Mouse (Mus musculus) heart, embryonic 12.5 days (tissue): Measurements from ENCODE around the gene Hecw2. TPM values are rescaled to one million over a fixed set of nuclear protein-coding genes. Genes with fewer than 3 reads are reported as not detected.
A peak's percentile ranks its signal among the peaks of the same experiment; 100 is the strongest.

Experiments
- ATAC-seq: fragments of 200-750 bp; cut with Nextera tagmentation; 2 replicates; pipeline ENCODE4 v1.8.0; 2017; ENCODE audit warnings: moderate TSS enrichment, moderate library complexity; ENCODE audit not compliant: insufficient number of reproducible peaks, low FRiP score
- H3K27ac ChIP-seq: fragments of 300-500 bp; sonication (generic); 2 replicates; pipeline ENCODE4 v1.5.1; 2016; ENCODE audit warnings: mild to moderate bottlenecking, moderate library complexity; ENCODE audit not compliant: poor library complexity, severe bottlenecking
- H3K27me3 ChIP-seq: fragments of 300-500 bp; sonication (generic); replicated peaks from 2 replicates; pipeline ENCODE4 v1.6.1; 2016; ENCODE audit warnings: mild to moderate bottlenecking, moderate library complexity
- H3K36me3 ChIP-seq: fragments of 300-500 bp; sonication (generic); 2 replicates; pipeline ENCODE4 v1.6.1; 2016; ENCODE audit warnings: mild to moderate bottlenecking, moderate library complexity
- H3K4me1 ChIP-seq: fragments of 300-500 bp; sonication (generic); replicated peaks from 2 replicates; pipeline ENCODE4 v1.6.1; 2016; ENCODE audit warnings: mild to moderate bottlenecking
- H3K4me2 ChIP-seq: fragments of 300-500 bp; sonication (generic); 2 replicates; pipeline ENCODE4 v1.6.1; 2016; ENCODE audit warnings: mild to moderate bottlenecking, moderate library complexity
- H3K4me3 ChIP-seq: fragments of 300-500 bp; sonication (generic); 2 replicates; pipeline ENCODE4 v1.5.1; 2016; ENCODE audit warnings: mild to moderate bottlenecking
- H3K9ac ChIP-seq: fragments of 300-500 bp; sonication (generic); 2 replicates; pipeline ENCODE4 v1.6.1; 2016; ENCODE audit warnings: mild to moderate bottlenecking, moderate library complexity
- H3K9me3 ChIP-seq: fragments of 300-500 bp; sonication (generic); replicated peaks from 2 replicates; pipeline ENCODE4 v1.6.1; 2016; ENCODE audit warnings: mild to moderate bottlenecking, moderate library complexity
- WGBS: fragments of 180-500 bp; shearing (Covaris S2); methylation state at CpG from one replicate; pipeline ENCODE4 v1.1.7; 2016; 5-methylcytosine and 5-hydroxymethylcytosine counted together
- polyA plus RNA-seq: library from polyadenylated mRNA; unstranded; fragments of >200 nt; fragmentation: Nextera tagmentation; extraction: Ambion mirVana; gene quantifications from 2 replicates; pipeline ENCODE4 v1.2.1, GENCODE M21; 2016

Hecw2 gene
- polyA plus RNA-seq, 1 experiment from 2014 or later, result 8.2 TPM

- H3K27ac ChIP-seq, result no peak overlapping the region
- no peak overlapping the region for H3K4me2 ChIP-seq
- 83% methylated on average over 8 of the region's 8 CpGs for WGBS
- no peaks in the 10 kb centered on the region for H3K36me3 ChIP-seq
- no peaks in the 10 kb centered on the region for H3K9me3 ChIP-seq
- no peak for ATAC-seq
- H3K4me3 ChIP-seq, result no peak overlapping the region
- H3K9ac ChIP-seq, result no peak overlapping the region
- peaks cover 22% of the 10 kb centered on the region for H3K4me1 ChIP-seq
- no peaks in the 10 kb centered on the region for H3K27me3 ChIP-seq
Observed at GRCm38 (mm10) chr1:54110920-54111605, 83.9 kb downstream of the Hecw2 start.

GRCm38 (mm10) chr1:54109255-54109654 lies 85.7 kb downstream of the Hecw2 start:
- ATAC-seq, result no peak
- WGBS, result 55% methylated on average over 5 of the region's 5 CpGs
- Histone ChIP-seq H3K27ac (no peak overlapping the region), H3K4me1 (peaks cover 22% of the 10 kb centered on the region), H3K4me2 (no peak overlapping the region), H3K36me3 (no peaks in the 10 kb centered on the region), H3K9me3 (no peaks in the 10 kb centered on the region), H3K27me3 (no peaks in the 10 kb centered on the region), H3K9ac (no peak overlapping the region), H3K4me3 (no peak overlapping the region)

DNA sequence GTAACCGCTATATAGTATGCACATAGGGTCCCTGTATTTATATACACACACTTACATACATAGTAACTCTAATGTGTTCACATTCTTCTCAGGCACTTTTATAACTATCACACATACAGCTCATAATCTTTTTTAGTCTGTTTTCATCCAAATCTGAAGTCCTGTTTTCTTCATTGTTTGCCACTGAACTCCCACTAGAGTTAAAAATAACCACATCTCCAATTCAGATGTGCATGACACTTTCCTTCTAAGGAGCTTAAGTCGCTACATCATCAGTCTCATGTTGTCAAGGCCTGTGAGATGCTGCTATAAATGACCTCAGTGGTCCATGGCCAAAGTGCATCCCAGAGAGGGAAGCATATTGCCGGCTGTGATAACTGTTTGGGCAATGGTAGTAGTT lies 88.2 kb downstream of the Hecw2 start:
- no peaks in the 10 kb centered on the region for H3K27me3 ChIP-seq
- H3K27ac ChIP-seq, result no peak overlapping the region
- H3K9me3 ChIP-seq, result no peaks in the 10 kb centered on the region
- H3K4me1 ChIP-seq, result peaks cover 12% of the 10 kb centered on the region
- H3K4me3 ChIP-seq, result no peak overlapping the region
- ATAC-seq, result no peak
- H3K4me2 ChIP-seq, result no peak overlapping the region
- WGBS, result 62% methylated on average over 3 of the region's 3 CpGs
- no peaks in the 10 kb centered on the region for H3K36me3 ChIP-seq
- no peak overlapping the region for H3K9ac ChIP-seq

- H3K9me3 ChIP-seq, result no peaks in the 10 kb centered on the region
- no peak overlapping the region for H3K4me3 ChIP-seq
- no peak for ATAC-seq
- no peak overlapping the region for H3K27ac ChIP-seq
- H3K4me1 ChIP-seq, result peaks cover 5% of the 10 kb centered on the region; the same call in 1 of the 2 replicates
- H3K27me3 ChIP-seq, result no peaks in the 10 kb centered on the region
- WGBS, result 78% methylated on average over 3 of the region's 3 CpGs
- no peak overlapping the region for H3K4me2 ChIP-seq
- H3K36me3 ChIP-seq, result no peaks in the 10 kb centered on the region
- no peak overlapping the region for H3K9ac ChIP-seq
Observed at GRCm38 (mm10) chr1:54079708-54080107, 115.3 kb downstream of the Hecw2 start.

DNA sequence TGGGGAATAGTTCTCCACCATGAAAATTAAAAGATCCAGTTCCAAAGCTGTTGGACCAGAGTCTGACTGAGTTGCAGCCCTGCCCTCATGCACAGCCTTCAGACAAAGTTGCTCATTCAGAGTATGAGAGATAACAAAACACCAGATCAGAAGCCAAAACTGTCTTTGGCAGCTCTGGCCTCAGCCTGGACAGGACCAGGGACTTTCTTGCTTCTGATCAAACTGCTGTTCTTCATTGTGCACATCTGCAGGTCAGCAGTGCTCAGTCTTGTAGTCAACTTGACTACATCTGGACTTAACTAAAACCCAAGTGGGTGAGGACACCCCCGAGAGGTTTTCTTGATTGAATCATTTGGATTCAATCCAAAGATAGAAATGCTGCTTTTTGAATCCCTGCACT lies 120.5 kb downstream of the Hecw2 start:
- Histone ChIP-seq H3K4me1 (peaks cover 16% of the 10 kb centered on the region), H3K27ac (no peak overlapping the region), H3K9ac (no peak overlapping the region), H3K27me3 (no peaks in the 10 kb centered on the region), H3K4me3 (no peak overlapping the region), H3K36me3 (no peaks in the 10 kb centered on the region), H3K9me3 (no peaks in the 10 kb centered on the region), H3K4me2 (no peak overlapping the region)
- ATAC-seq, result no peak
- WGBS, result 40% methylated on average over 1 of the region's 1 CpGs

GRCm38 (mm10) chr1:54070121-54070520 lies 124.8 kb downstream of the Hecw2 start:
- H3K36me3 ChIP-seq, result no peaks in the 10 kb centered on the region

GRCm38 (mm10) chr1:54068248-54068647 lies 126.7 kb downstream of the Hecw2 start:
- Histone ChIP-seq H3K4me2 (no peak overlapping the region), H3K27ac (peak overlapping the region; percentile 44; the same call in 1 of the 2 replicates), H3K27me3 (no peaks in the 10 kb centered on the region), H3K4me3 (no peak overlapping the region), H3K9me3 (no peaks in the 10 kb centered on the region), H3K4me1 (peaks cover 17% of the 10 kb centered on the region), H3K36me3 (no peaks in the 10 kb centered on the region), H3K9ac (no peak overlapping the region)
- 75% methylated on average over 1 of the region's 1 CpGs for WGBS
- no peak for ATAC-seq

More at GRCm38 (mm10) chr1:54070121-54070520, 124.8 kb downstream of the Hecw2 start:
- no peak overlapping the region for H3K9ac ChIP-seq
- H3K27me3 ChIP-seq, result no peaks in the 10 kb centered on the region
- 82% methylated on average over 2 of the region's 2 CpGs for WGBS
- H3K4me2 ChIP-seq, result no peak overlapping the region
- no peak overlapping the region for H3K27ac ChIP-seq
- H3K4me1 ChIP-seq, result peaks cover 20% of the 10 kb centered on the region
- H3K4me3 ChIP-seq, result no peak overlapping the region
- ATAC-seq, result no peak
- H3K9me3 ChIP-seq, result no peaks in the 10 kb centered on the region

DNA sequence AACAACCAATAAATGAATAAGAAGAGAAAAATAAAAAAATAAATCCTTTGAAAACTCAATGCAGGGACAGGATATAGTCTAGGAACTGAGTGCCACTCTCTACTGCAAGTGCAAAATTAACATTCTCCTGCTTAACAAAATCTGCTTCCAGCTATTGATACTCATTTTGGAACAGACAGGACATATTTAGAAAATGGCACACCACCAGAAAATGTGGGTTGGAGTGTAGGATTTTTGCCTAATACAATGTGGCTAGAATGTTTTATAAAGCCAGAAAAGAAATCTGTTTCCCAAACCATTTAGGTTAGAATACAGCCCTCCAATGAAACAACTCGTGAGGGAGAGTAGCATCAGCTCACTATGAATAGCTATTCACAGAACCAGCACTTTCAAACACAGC lies 129.5 kb downstream of the Hecw2 start:
- Histone ChIP-seq H3K4me3 (no peak overlapping the region), H3K4me2 (no peak overlapping the region), H3K9me3 (no peaks in the 10 kb centered on the region), H3K27ac (no peak overlapping the region), H3K9ac (no peak overlapping the region), H3K27me3 (no peaks in the 10 kb centered on the region), H3K4me1 (peaks cover 17% of the 10 kb centered on the region), H3K36me3 (no peaks in the 10 kb centered on the region)
- ATAC-seq, result no peak
- 77% methylated on average over 1 of the region's 1 CpGs for WGBS

GRCm38 (mm10) chr1:54061078-54061477 lies 133.9 kb downstream of the Hecw2 start:
- H3K36me3 ChIP-seq, result no peaks in the 10 kb centered on the region
- no peaks in the 10 kb centered on the region for H3K9me3 ChIP-seq
- 88% methylated on average over 2 of the region's 2 CpGs for WGBS
- no peak overlapping the region for H3K9ac ChIP-seq
- no peak overlapping the region for H3K27ac ChIP-seq
- ATAC-seq, result no peak
- H3K4me3 ChIP-seq, result no peak overlapping the region
- H3K4me1 ChIP-seq, result no peaks in the 10 kb centered on the region
- no peaks in the 10 kb centered on the region for H3K27me3 ChIP-seq
- no peak overlapping the region for H3K4me2 ChIP-seq

- no peak for ATAC-seq
- Histone ChIP-seq H3K4me2 (no peak overlapping the region), H3K4me1 (no peaks in the 10 kb centered on the region), H3K36me3 (no peaks in the 10 kb centered on the region), H3K27ac (no peak overlapping the region), H3K9ac (no peak overlapping the region), H3K9me3 (no peaks in the 10 kb centered on the region), H3K27me3 (no peaks in the 10 kb centered on the region), H3K4me3 (no peak overlapping the region)
- WGBS, result 79% methylated on average over 1 of the region's 1 CpGs
Observed at GRCm38 (mm10) chr1:54059731-54060130, 135.2 kb downstream of the Hecw2 start.

DNA sequence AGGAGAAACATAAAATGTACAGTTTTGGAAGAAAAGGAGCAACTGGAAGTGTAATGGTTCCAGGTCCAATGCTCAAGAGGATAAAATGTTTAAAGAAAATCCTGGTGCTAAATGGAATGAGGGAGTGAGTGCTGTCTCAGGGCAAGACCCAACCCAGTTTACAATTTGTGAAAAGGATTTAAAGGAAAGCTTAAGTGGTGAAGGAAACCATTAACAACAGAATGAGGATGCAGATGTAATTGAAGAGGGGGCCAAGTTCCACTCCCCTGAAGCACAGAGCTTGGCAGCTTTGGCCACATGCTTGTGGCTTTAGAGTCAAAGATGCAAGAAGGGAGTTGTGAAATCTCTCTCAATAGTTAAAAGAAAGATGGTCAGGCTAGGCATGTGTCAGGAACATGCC lies 142.2 kb downstream of the Hecw2 start:
- H3K9me3 ChIP-seq, result no peaks in the 10 kb centered on the region; the same call in 1 of the 2 replicates
- H3K36me3 ChIP-seq, result peaks cover 5% of the 10 kb centered on the region; the same call in 1 of the 2 replicates
- no peaks in the 10 kb centered on the region for H3K27me3 ChIP-seq
- no peak overlapping the region for H3K27ac ChIP-seq
- no peak overlapping the region for H3K9ac ChIP-seq
- ATAC-seq, result no peak
- H3K4me1 ChIP-seq, result peaks cover 21% of the 10 kb centered on the region
- no peak overlapping the region for H3K4me3 ChIP-seq
- H3K4me2 ChIP-seq, result no peak overlapping the region

DNA sequence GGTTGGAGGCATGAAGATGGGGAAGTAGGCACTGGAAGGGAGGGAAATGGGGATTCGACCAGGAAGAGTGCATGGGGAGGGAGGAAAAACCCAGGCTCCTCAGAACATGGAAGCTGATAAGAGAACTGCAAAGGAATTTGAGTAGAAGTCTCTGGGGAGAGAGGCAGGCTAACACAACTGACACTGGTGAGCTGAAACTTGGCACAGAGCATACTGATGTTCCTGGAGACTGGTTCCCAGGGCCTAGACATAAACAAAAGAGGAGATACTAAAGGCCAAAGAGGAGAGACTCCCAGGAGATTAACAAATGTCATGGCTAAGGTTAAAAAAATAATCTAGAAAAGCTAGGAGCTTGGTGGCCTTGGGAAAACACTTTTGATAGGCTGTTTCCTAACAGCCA lies 148.0 kb downstream of the Hecw2 start:
- no peaks in the 10 kb centered on the region for H3K36me3 ChIP-seq
- no peak overlapping the region for H3K9ac ChIP-seq
- H3K4me1 ChIP-seq, result peaks cover 36% of the 10 kb centered on the region
- 0 out of 2 replicates have a peak overlapping the region, but pooled peaks have one; percentile 0 for H3K27ac ChIP-seq
- no peaks in the 10 kb centered on the region for H3K27me3 ChIP-seq
- H3K9me3 ChIP-seq, result no peaks in the 10 kb centered on the region
- 13% methylated on average over 1 of the region's 1 CpGs for WGBS
- ATAC-seq, result peak; percentile 66
- no peak overlapping the region for H3K4me3 ChIP-seq
- H3K4me2 ChIP-seq, result no peak overlapping the region
